Mouse (Mus musculus) liver, embryonic 14.5 days (tissue): ENCODE results near the gene Cep170.

Experiments
- CTCF ChIP-seq: IDR thresholded peaks from 2 replicates; pipeline ENCODE4 v1.5.1; 2016; ENCODE audit warnings: antibody characterized with exemption, low read depth, control low read depth
- EP300 ChIP-seq: IDR thresholded peaks from 2 replicates; pipeline ENCODE4 v1.6.1; 2016; ENCODE audit warnings: antibody characterized with exemption, low read depth

GRCm38 (mm10) chr1:176827945-176828485, 14.1 kb upstream of the Cep170 start:
- no peak for TF ChIP-seq CTCF
- TF ChIP-seq EP300 = no peak
